Mouse (Mus musculus): Measurements from ENCODE around the gene Pacsin3. TPM values are rescaled to one million over a fixed set of nuclear protein-coding genes. Genes with fewer than 3 reads are reported as not detected.

Gene Pacsin3
- polyA plus RNA-seq, 1 experiment from 2014 or later = 19.2 TPM

DNA sequence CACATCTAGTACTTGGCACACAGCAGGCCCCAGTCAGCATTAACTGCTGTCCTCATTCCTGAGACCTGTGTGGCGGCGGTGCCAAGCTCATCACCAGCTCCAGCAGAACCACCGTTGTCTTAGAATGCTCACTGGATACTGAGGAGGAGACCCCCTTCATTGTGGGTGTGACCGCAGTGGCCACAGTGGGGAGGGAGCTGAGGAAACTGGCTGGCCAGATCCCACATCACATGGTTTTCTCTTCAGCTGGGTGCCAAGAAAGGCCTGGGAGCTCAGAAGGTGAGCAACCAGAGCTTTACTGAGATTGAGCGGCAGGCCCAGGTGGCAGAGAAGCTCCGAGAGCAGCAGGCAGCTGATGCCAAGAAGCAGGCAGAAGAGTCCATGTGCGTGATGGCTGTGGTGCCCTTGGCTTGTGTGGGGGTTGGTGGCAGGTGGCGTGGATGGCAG is 14.0 kb downstream of the Pacsin3 start:
- H3K4me1 ChIP-seq (replicated peaks; ENCODE audit: control insufficient read depth, insufficient read depth, low read length) = peaks cover 9% of the 10 kb centered on the region

DNA sequence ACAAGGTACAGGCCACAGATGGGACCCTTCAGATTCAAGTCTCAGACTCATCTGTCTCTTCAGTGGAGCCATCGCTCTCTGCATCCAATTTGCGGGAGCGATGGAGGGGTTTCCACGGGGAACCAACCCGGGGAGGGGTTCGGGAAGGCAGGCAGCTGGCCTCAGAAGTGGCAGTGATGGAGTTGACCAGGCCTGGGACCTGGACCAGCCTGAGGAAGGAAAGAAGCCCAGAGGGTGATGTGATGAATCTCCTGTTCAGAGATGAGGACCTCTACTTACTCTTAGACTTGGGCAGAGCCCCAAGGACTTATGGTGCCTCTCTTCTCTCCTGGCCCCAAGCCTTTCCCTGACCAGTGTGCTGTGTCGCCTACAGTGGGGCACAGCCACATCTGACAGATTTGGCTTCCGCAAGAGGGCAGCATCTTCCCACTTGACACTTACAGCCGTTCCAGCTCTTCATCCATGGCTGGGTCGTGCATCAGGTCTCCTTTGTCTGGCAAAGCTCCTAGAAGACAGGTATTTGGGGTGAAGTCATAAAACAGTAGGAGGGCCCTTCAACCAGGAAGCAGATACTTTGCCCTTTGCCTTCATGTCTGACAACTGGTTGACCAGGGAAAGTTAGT is 23.1 kb downstream of the Pacsin3 start:
- peak; percentile 57 for ATAC-seq
- H3K4me1 ChIP-seq (replicated peaks; ENCODE audit: control insufficient read depth, insufficient read depth, low read length) = peaks cover 2% of the 10 kb centered on the region
- H3K27me3 ChIP-seq (replicated peaks; ENCODE audit: control insufficient read depth, insufficient read depth, low read length) = no peaks in the 10 kb centered on the region
- no peak overlapping the region for H3K27ac ChIP-seq (ENCODE audit: low read length)
- no peak overlapping the region for H3K4me2 ChIP-seq (ENCODE audit: low read length)
- H3K4me3 ChIP-seq (replicated peaks; ENCODE audit: low read length) = no peak overlapping the region
- 46% methylated on average over 10 of the region's 10 CpGs for WGBS
- H3K9ac ChIP-seq (replicated peaks; ENCODE audit: low read depth, low read length) = no peak overlapping the region
- no peaks in the 10 kb centered on the region for H3K9me3 ChIP-seq (ENCODE audit: control insufficient read depth, low read length)
- H3K36me3 ChIP-seq (ENCODE audit: control insufficient read depth, insufficient read depth) = peaks cover 16% of the 10 kb centered on the region

More for the DNA sequence above, 14.0 kb downstream of the Pacsin3 start:
- WGBS = 92% methylated on average over 8 of the region's 8 CpGs
- H3K9me3 ChIP-seq (ENCODE audit: control insufficient read depth, low read length) = no peaks in the 10 kb centered on the region
- H3K27me3 ChIP-seq (replicated peaks; ENCODE audit: control insufficient read depth, insufficient read depth, low read length) = no peaks in the 10 kb centered on the region
- H3K36me3 ChIP-seq (ENCODE audit: control insufficient read depth, insufficient read depth) = peaks cover 45% of the 10 kb centered on the region
- no peak overlapping the region for H3K27ac ChIP-seq (ENCODE audit: low read length)
- H3K9ac ChIP-seq (replicated peaks; ENCODE audit: low read depth, low read length) = no peak overlapping the region
- no peak overlapping the region for H3K4me3 ChIP-seq (replicated peaks; ENCODE audit: low read length)
- ATAC-seq = no peak
- no peak overlapping the region for H3K4me2 ChIP-seq (ENCODE audit: low read length)

DNA sequence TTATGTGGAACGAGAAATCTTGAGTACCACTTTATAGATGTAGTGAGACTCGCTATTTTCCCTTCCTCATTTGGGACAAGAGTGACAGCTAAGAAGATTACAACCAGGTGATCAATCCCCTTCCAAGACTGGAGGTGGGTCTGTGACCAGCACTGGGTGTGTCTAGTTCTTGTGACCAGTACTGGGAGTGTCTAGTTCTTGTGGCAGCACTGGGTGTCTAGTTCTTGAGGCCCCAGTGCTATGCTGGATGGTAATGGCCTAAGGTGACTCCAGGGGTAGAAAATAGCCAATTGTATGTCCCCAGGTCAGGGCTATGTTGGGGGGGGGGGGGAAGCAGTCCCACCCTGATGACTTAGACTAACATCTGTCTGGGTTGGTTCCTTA is 23.6 kb downstream of the Pacsin3 start:
- peaks cover 11% of the 10 kb centered on the region for H3K36me3 ChIP-seq (ENCODE audit: control insufficient read depth, insufficient read depth)

DNA sequence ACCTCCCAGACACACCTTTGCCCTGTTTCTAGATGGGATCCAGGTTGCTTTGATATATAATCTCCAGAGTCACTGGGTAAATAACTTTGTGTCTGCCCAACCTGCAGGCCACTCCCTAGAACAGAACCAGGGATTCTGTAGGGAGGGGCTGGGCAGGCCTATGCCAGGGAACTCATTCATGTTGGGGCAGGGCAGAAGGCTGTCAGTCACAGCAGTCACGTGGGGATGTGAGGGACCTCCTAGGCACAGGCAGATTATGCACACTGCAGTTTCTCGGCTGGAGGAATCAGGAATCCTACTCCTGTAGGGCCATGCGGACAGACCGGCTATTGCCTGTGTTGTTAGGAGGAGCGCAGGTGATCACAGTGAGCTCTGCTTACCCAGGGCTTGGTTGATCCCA is 25.6 kb downstream of the Pacsin3 start:
- Histone ChIP-seq H3K9me3 (ENCODE audit: control insufficient read depth, low read length) (no peaks in the 10 kb centered on the region), H3K27ac (ENCODE audit: low read length) (no peak overlapping the region), H3K4me1 (replicated peaks; ENCODE audit: control insufficient read depth, insufficient read depth, low read length) (peaks cover 12% of the 10 kb centered on the region), H3K27me3 (replicated peaks; ENCODE audit: control insufficient read depth, insufficient read depth, low read length) (no peaks in the 10 kb centered on the region), H3K36me3 (ENCODE audit: control insufficient read depth, insufficient read depth) (peaks cover 2% of the 10 kb centered on the region; the same call in 1 of the 2 replicates), H3K4me3 (replicated peaks; ENCODE audit: low read length) (no peak overlapping the region), H3K9ac (replicated peaks; ENCODE audit: low read depth, low read length) (no peak overlapping the region), H3K4me2 (ENCODE audit: low read length) (no peak overlapping the region)
- no peak for ATAC-seq
- 51% methylated on average over 5 of the region's 5 CpGs for WGBS

More for the DNA sequence above, 23.6 kb downstream of the Pacsin3 start:
- Histone ChIP-seq H3K4me1 (replicated peaks; ENCODE audit: control insufficient read depth, insufficient read depth, low read length) (peaks cover 7% of the 10 kb centered on the region), H3K4me2 (ENCODE audit: low read length) (no peak overlapping the region), H3K9ac (replicated peaks; ENCODE audit: low read depth, low read length) (no peak overlapping the region), H3K27ac (ENCODE audit: low read length) (no peak overlapping the region), H3K4me3 (replicated peaks; ENCODE audit: low read length) (no peak overlapping the region), H3K27me3 (replicated peaks; ENCODE audit: control insufficient read depth, insufficient read depth, low read length) (no peaks in the 10 kb centered on the region), H3K9me3 (ENCODE audit: control insufficient read depth, low read length) (no peaks in the 10 kb centered on the region)
- no peak for ATAC-seq
- WGBS = 72% methylated on average over 2 of the region's 2 CpGs

DNA sequence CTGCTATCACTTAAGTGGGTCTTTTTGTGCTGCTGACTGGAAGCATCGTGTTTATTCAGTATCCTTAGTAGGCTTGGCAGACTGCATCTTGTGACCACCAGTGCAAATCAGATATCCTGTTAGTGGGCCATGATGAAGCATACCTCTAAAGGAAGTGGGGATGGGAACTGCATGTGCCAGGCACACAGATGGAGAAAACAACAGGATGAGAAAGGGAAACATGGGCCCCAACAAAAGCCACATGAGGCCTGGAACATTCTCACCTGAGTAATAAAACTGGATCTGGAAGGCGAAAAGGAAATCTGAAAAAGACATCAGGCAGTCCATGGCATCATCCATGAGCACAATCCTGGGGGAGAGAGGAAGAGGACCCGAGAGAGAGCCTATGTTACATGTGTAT is 28.2 kb downstream of the Pacsin3 start:
- no peak overlapping the region for H3K4me2 ChIP-seq (ENCODE audit: low read length)
- peaks cover 12% of the 10 kb centered on the region for H3K4me1 ChIP-seq (replicated peaks; ENCODE audit: control insufficient read depth, insufficient read depth, low read length)
- no peak for ATAC-seq
- H3K9me3 ChIP-seq (ENCODE audit: control insufficient read depth, low read length) = no peaks in the 10 kb centered on the region
- no peaks in the 10 kb centered on the region for H3K27me3 ChIP-seq (replicated peaks; ENCODE audit: control insufficient read depth, insufficient read depth, low read length)
- no peak overlapping the region for H3K27ac ChIP-seq (ENCODE audit: low read length)
- no peak overlapping the region for H3K4me3 ChIP-seq (replicated peaks; ENCODE audit: low read length)
- no peak overlapping the region for H3K9ac ChIP-seq (replicated peaks; ENCODE audit: low read depth, low read length)
- no peaks in the 10 kb centered on the region for H3K36me3 ChIP-seq (ENCODE audit: control insufficient read depth, insufficient read depth)
- 79% methylated on average over 3 of the region's 3 CpGs for WGBS

DNA sequence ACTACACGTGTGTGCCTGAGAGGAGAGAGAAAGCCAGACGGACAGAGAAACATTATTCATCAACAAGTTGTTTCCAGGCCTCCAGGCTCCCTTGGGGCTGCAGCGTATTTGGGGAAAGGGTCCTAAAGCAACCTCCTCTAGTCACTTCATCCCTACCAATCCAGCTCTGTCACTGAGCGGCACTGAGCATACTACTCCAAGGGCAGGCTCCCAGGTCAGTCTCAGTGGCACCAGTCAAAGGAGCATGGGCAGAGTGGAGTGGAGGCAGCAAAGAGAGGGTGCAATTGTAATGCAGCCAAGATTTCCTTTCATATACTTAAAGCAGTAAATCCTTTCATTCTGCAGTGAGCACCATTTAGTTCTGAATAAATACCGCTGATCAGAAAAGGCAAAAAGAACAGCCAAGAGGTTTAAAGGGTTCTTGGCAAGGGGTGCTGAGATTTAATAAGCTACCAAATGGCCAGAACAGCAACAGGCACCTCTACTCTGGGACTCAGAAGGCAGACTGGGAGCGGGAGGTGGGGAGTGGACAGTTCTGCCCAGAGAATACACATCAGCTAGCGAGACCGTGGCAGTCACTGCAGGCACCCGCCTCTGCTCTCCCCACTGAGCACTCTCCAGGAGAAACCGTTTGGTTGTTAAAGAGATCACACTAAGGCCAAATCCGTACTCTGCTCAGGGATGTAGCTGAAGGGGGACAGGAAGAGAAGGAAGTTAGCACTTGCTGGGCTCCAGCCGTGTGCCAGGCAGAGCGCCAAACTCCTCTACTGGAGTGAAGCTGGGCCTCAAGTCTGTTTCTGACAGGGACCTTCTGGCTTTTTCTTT is 28.8 kb downstream of the Pacsin3 start:
- Histone ChIP-seq H3K4me3 (replicated peaks; ENCODE audit: low read length) (no peak overlapping the region), H3K9me3 (ENCODE audit: control insufficient read depth, low read length) (no peaks in the 10 kb centered on the region), H3K36me3 (ENCODE audit: control insufficient read depth, insufficient read depth) (no peaks in the 10 kb centered on the region), H3K27me3 (replicated peaks; ENCODE audit: control insufficient read depth, insufficient read depth, low read length) (no peaks in the 10 kb centered on the region), H3K27ac (ENCODE audit: low read length) (peak overlapping the region; percentile 39), H3K9ac (replicated peaks; ENCODE audit: low read depth, low read length) (no peak overlapping the region), H3K4me2 (ENCODE audit: low read length) (no peak overlapping the region), H3K4me1 (replicated peaks; ENCODE audit: control insufficient read depth, insufficient read depth, low read length) (peaks cover 12% of the 10 kb centered on the region)
- ATAC-seq = peak; percentile 51
- WGBS = 29% methylated on average over 13 of the region's 13 CpGs

DNA sequence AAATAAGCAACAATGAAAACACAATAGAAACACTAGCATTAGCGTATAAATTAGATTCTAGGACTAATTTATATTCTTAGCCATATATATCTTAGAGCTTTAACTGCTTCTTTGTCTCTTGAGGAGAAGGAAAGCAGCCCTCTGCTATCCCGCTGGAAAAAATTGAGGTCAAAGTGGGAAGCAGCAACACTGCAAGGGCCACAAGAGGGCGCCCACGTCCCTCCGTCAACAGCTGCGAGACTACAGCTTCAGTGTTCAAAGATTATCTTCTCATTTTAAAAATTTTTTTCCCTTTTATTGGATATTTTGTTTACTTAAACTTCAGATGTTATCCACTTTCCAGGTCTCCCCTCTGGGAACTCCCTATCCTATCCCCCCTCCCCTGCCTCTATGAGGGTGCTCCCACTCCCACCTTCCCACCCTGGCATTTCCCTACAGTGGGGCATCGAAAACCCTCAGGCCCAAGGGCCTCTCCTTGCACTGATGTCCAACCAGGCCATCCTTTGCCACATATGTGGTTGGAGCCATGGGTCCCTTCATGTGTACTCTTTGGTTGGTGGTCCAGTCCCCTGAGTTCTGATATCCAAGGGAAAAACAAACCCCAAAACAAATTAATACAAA is 30.2 kb downstream of the Pacsin3 start:
- Histone ChIP-seq H3K9me3 (ENCODE audit: control insufficient read depth, low read length) (no peaks in the 10 kb centered on the region), H3K27me3 (replicated peaks; ENCODE audit: control insufficient read depth, insufficient read depth, low read length) (no peaks in the 10 kb centered on the region), H3K27ac (ENCODE audit: low read length) (no peak overlapping the region), H3K4me3 (replicated peaks; ENCODE audit: low read length) (no peak overlapping the region), H3K4me2 (ENCODE audit: low read length) (no peak overlapping the region), H3K4me1 (replicated peaks; ENCODE audit: control insufficient read depth, insufficient read depth, low read length) (peaks cover 14% of the 10 kb centered on the region), H3K36me3 (ENCODE audit: control insufficient read depth, insufficient read depth) (no peaks in the 10 kb centered on the region), H3K9ac (replicated peaks; ENCODE audit: low read depth, low read length) (no peak overlapping the region)
- peak; percentile 46 for ATAC-seq
- 13% methylated on average over 7 of the region's 7 CpGs for WGBS

DNA sequence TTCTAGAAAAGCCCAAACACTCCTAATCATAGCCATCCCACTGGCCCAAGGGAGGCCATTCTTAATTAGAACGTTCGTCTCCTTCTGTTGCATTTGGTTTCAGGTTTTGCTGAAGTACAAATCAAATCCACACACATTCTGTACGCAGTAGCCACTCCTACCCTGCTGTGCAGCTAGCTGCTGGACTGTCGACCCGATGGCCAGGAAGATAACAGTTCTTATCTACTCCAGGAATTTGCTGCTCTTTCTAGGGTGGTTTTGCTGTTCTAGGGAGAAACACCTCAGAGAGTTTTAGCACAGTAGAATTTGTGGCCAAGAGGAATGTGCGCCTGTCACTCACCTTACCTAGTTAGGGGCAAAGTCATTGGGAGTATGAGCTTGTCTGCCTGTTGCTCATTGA is 31.8 kb downstream of the Pacsin3 start:
- no peaks in the 10 kb centered on the region for H3K36me3 ChIP-seq (ENCODE audit: control insufficient read depth, insufficient read depth)
- no peak overlapping the region for H3K27ac ChIP-seq (ENCODE audit: low read length)
- no peaks in the 10 kb centered on the region for H3K9me3 ChIP-seq (ENCODE audit: control insufficient read depth, low read length)
- H3K4me2 ChIP-seq (ENCODE audit: low read length) = no peak overlapping the region
- H3K9ac ChIP-seq (replicated peaks; ENCODE audit: low read depth, low read length) = no peak overlapping the region
- peaks cover 20% of the 10 kb centered on the region for H3K4me1 ChIP-seq (replicated peaks; ENCODE audit: control insufficient read depth, insufficient read depth, low read length)
- no peak for ATAC-seq
- no peak overlapping the region for H3K4me3 ChIP-seq (replicated peaks; ENCODE audit: low read length)
- no peaks in the 10 kb centered on the region for H3K27me3 ChIP-seq (replicated peaks; ENCODE audit: control insufficient read depth, insufficient read depth, low read length)
- 82% methylated on average over 6 of the region's 6 CpGs for WGBS

DNA sequence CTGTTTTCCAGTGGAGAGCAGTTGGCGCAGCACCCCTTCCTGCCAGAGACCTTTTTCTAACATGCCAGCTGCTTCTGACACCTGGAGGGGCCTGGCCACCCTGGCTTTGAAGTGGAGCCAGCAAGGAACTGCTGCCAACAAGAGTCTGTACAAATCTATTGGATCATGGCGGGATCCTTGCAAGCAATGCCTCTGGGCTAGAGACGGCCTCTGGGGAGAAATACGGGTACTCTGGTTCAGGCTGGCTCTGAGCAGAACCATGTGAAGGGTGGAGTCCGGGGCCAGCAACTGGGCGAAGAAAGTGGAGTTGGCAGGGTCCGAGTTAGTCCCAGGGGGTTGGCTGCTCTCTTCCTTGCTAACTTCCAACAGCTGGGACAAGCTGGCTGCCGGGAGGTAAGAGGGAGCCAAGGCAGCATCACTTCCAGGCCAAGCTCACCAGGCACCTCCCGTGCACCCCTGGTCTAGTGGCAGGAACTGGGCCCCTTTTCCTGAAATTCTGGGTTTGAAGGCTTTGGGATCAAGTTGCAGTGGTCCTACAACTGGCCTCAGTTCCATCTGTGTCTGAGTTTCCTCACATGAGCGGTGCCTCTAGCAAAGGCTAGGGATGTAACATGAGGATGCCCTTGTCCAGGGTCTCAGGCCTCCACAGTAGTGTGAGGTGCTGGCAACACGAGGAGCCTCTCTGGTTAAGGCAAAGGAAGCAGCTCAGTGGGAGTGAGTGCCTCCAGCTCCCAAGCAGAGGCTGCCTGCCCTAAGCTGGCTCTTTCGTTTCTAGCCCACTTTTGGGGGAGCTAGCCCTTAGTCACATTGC is 35.6 kb downstream of the Pacsin3 start:
- no peak overlapping the region for H3K9ac ChIP-seq (replicated peaks; ENCODE audit: low read depth, low read length)
- H3K27me3 ChIP-seq (replicated peaks; ENCODE audit: control insufficient read depth, insufficient read depth, low read length) = no peaks in the 10 kb centered on the region
- H3K4me2 ChIP-seq (ENCODE audit: low read length) = no peak overlapping the region
- H3K27ac ChIP-seq (ENCODE audit: low read length) = peak overlapping the region; percentile 39; the same call in 1 of the 2 replicates
- H3K36me3 ChIP-seq (ENCODE audit: control insufficient read depth, insufficient read depth) = no peaks in the 10 kb centered on the region
- H3K9me3 ChIP-seq (ENCODE audit: control insufficient read depth, low read length) = no peaks in the 10 kb centered on the region
- 45% methylated on average over 12 of the region's 12 CpGs for WGBS
- H3K4me3 ChIP-seq (replicated peaks; ENCODE audit: low read length) = no peak overlapping the region
- peaks cover 8% of the 10 kb centered on the region for H3K4me1 ChIP-seq (replicated peaks; ENCODE audit: control insufficient read depth, insufficient read depth, low read length)
- peak; percentile 62 for ATAC-seq
